ENCODE assay signal across 24 mouse cellular contexts in genomic region chr11:103922812-103923211, GRCm38 (mm10). TPM values are rescaled to one million over a fixed set of nuclear protein-coding genes. Genes with fewer than 3 reads are reported as not detected.
A peak's percentile ranks its signal among the peaks of the same experiment; 100 is the strongest.
DNase-seq lines count a peak whose midpoint lies in the region; ATAC-seq and TF ChIP-seq lines count a peak whose summit lies in the region.
"Had no signal": no experiment of that assay in that cellular context is flagged by ENCODE, and none has a peak within 500 bp of the region (broad histone marks: within the 10 kb centered on the region; RNA-seq: fewer than 3 reads in every experiment).

No protein-coding gene starts in this region.

- no peak for TF ChIP-seq RAD21 in MEL (IDR thresholded peaks at IDR 0.05; ENCODE audit: low read depth, low read length)

- H3K27me3 ChIP-seq in forebrain, embryonic 14.5 days (replicated peaks; ENCODE audit: control insufficient read depth, insufficient read depth, low read length) = no peaks in the 10 kb centered on the region
- no peaks in the 10 kb centered on the region for H3K27me3 ChIP-seq in forebrain, embryonic 16.5 days (replicated peaks; ENCODE audit: control insufficient read depth, insufficient read depth, low read length)
- no peaks in the 10 kb centered on the region for H3K27me3 ChIP-seq in midbrain, embryonic 14.5 days (ENCODE audit: control insufficient read depth, insufficient read depth, low read length)
- no peaks in the 10 kb centered on the region for H3K27me3 ChIP-seq in midbrain, embryonic 11.5 days (ENCODE audit: control insufficient read depth, insufficient read depth, low read length)
- no peaks in the 10 kb centered on the region for H3K27me3 ChIP-seq in MEL (ENCODE audit: control insufficient read depth in 1 of 2, insufficient read depth in 2 of 2, low read length in 2 of 2)
- no peaks in the 10 kb centered on the region for H3K27me3 ChIP-seq in kidney, embryonic 15.5 days
- H3K27me3 ChIP-seq: forebrain, embryonic 13.5 days; heart, embryonic 12.5 days; heart, embryonic 15.5 days; hindbrain, embryonic 13.5 days had no signal

- H3K9me3 ChIP-seq in forebrain, embryonic 14.5 days (replicated peaks; ENCODE audit: control insufficient read depth, low read length) = no peaks in the 10 kb centered on the region
- no peaks in the 10 kb centered on the region for H3K9me3 ChIP-seq in forebrain, embryonic 16.5 days (ENCODE audit: control insufficient read depth, low read length)
- H3K9me3 ChIP-seq in midbrain, embryonic 14.5 days (ENCODE audit: control insufficient read depth, low read length) = no peaks in the 10 kb centered on the region
- H3K9me3 ChIP-seq in midbrain, embryonic 11.5 days (ENCODE audit: control insufficient read depth, low read length) = no peaks in the 10 kb centered on the region
- H3K9me3 ChIP-seq in MEL (replicated peaks; ENCODE audit: insufficient read depth, low read length) = no peaks in the 10 kb centered on the region
- H3K9me3 ChIP-seq in kidney, embryonic 15.5 days (replicated peaks) = no peaks in the 10 kb centered on the region
- H3K9me3 ChIP-seq: forebrain, embryonic 10.5 days; forebrain, embryonic 13.5 days; heart, embryonic 12.5 days; heart, embryonic 15.5 days; hindbrain, embryonic 10.5 days; hindbrain, embryonic 13.5 days had no signal

- no peaks in the 10 kb centered on the region for H3K79me2 ChIP-seq in MEL (ENCODE audit: control insufficient read depth, insufficient read depth, low read length, poor library complexity)

- no peak for ATAC-seq in forebrain, embryonic 14.5 days
- no peak for ATAC-seq in forebrain, embryonic 16.5 days
- ATAC-seq in midbrain, embryonic 14.5 days (ENCODE audit: low FRiP score, low TSS enrichment) = no peak
- ATAC-seq in midbrain, embryonic 11.5 days (ENCODE audit: low FRiP score) = no peak
- peak; percentile 54 for ATAC-seq in megakaryocyte progenitor cell, adult 5-6 weeks (replicated peaks; ENCODE audit: poor library complexity)
- no peak for ATAC-seq in kidney, embryonic 15.5 days (replicated peaks; ENCODE audit: low FRiP score)
- ATAC-seq in frontal cortex, adult (ENCODE audit: low TSS enrichment) = no peak
- ATAC-seq: forebrain, embryonic 13.5 days; hindbrain, embryonic 16.5 days had no signal

- WGBS in forebrain, embryonic 14.5 days = 67% methylated on average over 10 of the region's 10 CpGs
- WGBS in forebrain, embryonic 16.5 days = 68% methylated on average over 10 of the region's 10 CpGs
- WGBS in midbrain, embryonic 14.5 days = 78% methylated on average over 10 of the region's 10 CpGs
- WGBS in midbrain, embryonic 11.5 days = 89% methylated on average over 10 of the region's 10 CpGs
- 93% methylated on average over 10 of the region's 10 CpGs for WGBS in kidney, embryonic 15.5 days

- no peak overlapping the region for H3K4me3 ChIP-seq in forebrain, embryonic 14.5 days (ENCODE audit: low read depth, low read length)
- no peak overlapping the region for H3K4me3 ChIP-seq in forebrain, embryonic 16.5 days (replicated peaks; ENCODE audit: low read length)
- H3K4me3 ChIP-seq in midbrain, embryonic 14.5 days (replicated peaks; ENCODE audit: low read depth, low read length) = no peak overlapping the region
- H3K4me3 ChIP-seq in midbrain, embryonic 11.5 days (ENCODE audit: low read depth, low read length) = no peak overlapping the region
- peak overlapping the region; percentile 42 to 49 for H3K4me3 ChIP-seq in MEL (ENCODE audit: control insufficient read depth in 1 of 2, insufficient read depth in 1 of 2, low read depth in 2 of 2, low read length in 2 of 2)
- no peak overlapping the region for H3K4me3 ChIP-seq in kidney, embryonic 15.5 days (replicated peaks)
- H3K4me3 ChIP-seq: forebrain, embryonic 10.5 days; forebrain, embryonic 13.5 days; heart, embryonic 12.5 days; heart, embryonic 15.5 days; hindbrain, embryonic 10.5 days; hindbrain, embryonic 13.5 days had no signal

- H3K4me2 ChIP-seq in forebrain, embryonic 14.5 days (ENCODE audit: low read length) = no peak overlapping the region
- no peak overlapping the region for H3K4me2 ChIP-seq in forebrain, embryonic 16.5 days (ENCODE audit: low read length)
- no peak overlapping the region for H3K4me2 ChIP-seq in midbrain, embryonic 14.5 days (ENCODE audit: low read length)
- no peak overlapping the region for H3K4me2 ChIP-seq in midbrain, embryonic 11.5 days
- no peak overlapping the region for H3K4me2 ChIP-seq in kidney, embryonic 15.5 days
- H3K4me2 ChIP-seq: forebrain, embryonic 13.5 days; heart, embryonic 12.5 days; heart, embryonic 15.5 days; hindbrain, embryonic 13.5 days had no signal

- H3K36me3 ChIP-seq in forebrain, embryonic 14.5 days (ENCODE audit: control insufficient read depth, insufficient read depth, low read length) = 0 out of 2 replicates have a peak, but pooled peaks cover 5% of the 10 kb centered on the region
- no peaks in the 10 kb centered on the region; the same call in 1 of the 2 replicates for H3K36me3 ChIP-seq in forebrain, embryonic 16.5 days (ENCODE audit: control insufficient read depth, insufficient read depth)
- peaks cover 28% of the 10 kb centered on the region for H3K36me3 ChIP-seq in midbrain, embryonic 14.5 days (ENCODE audit: control insufficient read depth, insufficient read depth, low read length)
- H3K36me3 ChIP-seq in midbrain, embryonic 11.5 days (ENCODE audit: control insufficient read depth, insufficient read depth, low read length) = no peaks in the 10 kb centered on the region
- peaks cover 2 to 27% of the 10 kb centered on the region in 2 experiments; a peak in 3 of 4 replicates for H3K36me3 ChIP-seq in MEL (ENCODE audit: control insufficient read depth in 1 of 2, insufficient read depth in 2 of 2, low read length in 2 of 2)
- peaks cover 25% of the 10 kb centered on the region for H3K36me3 ChIP-seq in kidney, embryonic 15.5 days
- H3K36me3 ChIP-seq: heart, embryonic 15.5 days had no signal

- peak; percentile 30 for DNase-seq in forebrain, embryonic 14.5 days (ENCODE audit: low spot score)
- DNase-seq in midbrain, embryonic 14.5 days = peak; percentile 35
- no peak for DNase-seq in midbrain, embryonic 11.5 days (ENCODE audit: low spot score, missing footprints)
- DNase-seq in MEL (ENCODE audit: low read depth, low spot score) = peak; percentile 91
- DNase-seq: adrenal gland, adult 2 months; adrenal gland, postnatal 14 days; cerebellum, adult 18-20 months; cerebellum, adult 9-10 months; cerebellum, postnatal 14 days; gastrocnemius, postnatal 10 days; gastrocnemius, postnatal 36 days; heart, postnatal 10 days; heart, postnatal 36 days had no signal

- H3K27ac ChIP-seq in forebrain, embryonic 14.5 days (ENCODE audit: low read depth, low read length) = no peak overlapping the region
- no peak overlapping the region for H3K27ac ChIP-seq in forebrain, embryonic 16.5 days (ENCODE audit: low read length)
- H3K27ac ChIP-seq in midbrain, embryonic 14.5 days (replicated peaks; ENCODE audit: low read depth, low read length) = no peak overlapping the region
- H3K27ac ChIP-seq in midbrain, embryonic 11.5 days (ENCODE audit: low read depth, low read length) = no peak overlapping the region
- peak overlapping the region; percentile 97 for H3K27ac ChIP-seq in MEL (ENCODE audit: control insufficient read depth, low read depth, low read length)
- H3K27ac ChIP-seq in kidney, embryonic 15.5 days = no peak overlapping the region
- H3K27ac ChIP-seq: forebrain, embryonic 10.5 days; forebrain, embryonic 13.5 days; heart, embryonic 15.5 days; hindbrain, embryonic 10.5 days; hindbrain, embryonic 13.5 days had no signal

- peak; percentile 90 to 93 for TF ChIP-seq EP300 in MEL (IDR thresholded peaks at IDR 0.05; ENCODE audit: low read depth in 1 of 2, low read length in 2 of 2)

- no peak for TF ChIP-seq CTCF in MEL (IDR thresholded peaks at IDR 0.05 in 2 of 3, conservative IDR thresholded peaks at IDR 0.05 in 1 of 3; ENCODE audit: control insufficient read depth in 1 of 3, insufficient read depth in 1 of 3, low read depth in 2 of 3, low read length in 3 of 3, poor library complexity in 1 of 3, severe bottlenecking in 1 of 3)

- no peak; a peak in 1 of 4 replicates for TF ChIP-seq POLR2A in MEL (IDR thresholded peaks at IDR 0.05; ENCODE audit: control insufficient read depth in 1 of 2, insufficient read depth in 1 of 2, low read depth in 1 of 2, low read length in 2 of 2, poor library complexity in 1 of 2)

- no peak overlapping the region for H3K9ac ChIP-seq in forebrain, embryonic 14.5 days (ENCODE audit: low read length)
- no peak overlapping the region for H3K9ac ChIP-seq in forebrain, embryonic 16.5 days (replicated peaks; ENCODE audit: low read depth, low read length)
- H3K9ac ChIP-seq in midbrain, embryonic 14.5 days (replicated peaks; ENCODE audit: low read length) = no peak overlapping the region
- no peak overlapping the region for H3K9ac ChIP-seq in midbrain, embryonic 11.5 days (ENCODE audit: low read length)
- peak overlapping the region; percentile 48 for H3K9ac ChIP-seq in MEL (ENCODE audit: control insufficient read depth, low read depth, low read length, poor library complexity, severe bottlenecking)
- H3K9ac ChIP-seq in kidney, embryonic 15.5 days = no peak overlapping the region
- H3K9ac ChIP-seq: forebrain, embryonic 13.5 days; heart, embryonic 12.5 days; heart, embryonic 15.5 days; hindbrain, embryonic 13.5 days had no signal

- H3K4me1 ChIP-seq in forebrain, embryonic 14.5 days (ENCODE audit: control insufficient read depth, insufficient read depth, low read length) = no peaks in the 10 kb centered on the region
- no peaks in the 10 kb centered on the region for H3K4me1 ChIP-seq in forebrain, embryonic 16.5 days (replicated peaks; ENCODE audit: control insufficient read depth, insufficient read depth, low read length)
- no peaks in the 10 kb centered on the region for H3K4me1 ChIP-seq in midbrain, embryonic 14.5 days (ENCODE audit: control insufficient read depth, insufficient read depth, low read length)
- no peaks in the 10 kb centered on the region for H3K4me1 ChIP-seq in midbrain, embryonic 11.5 days (ENCODE audit: control insufficient read depth, insufficient read depth, low read length)
- peaks cover 23% of the 10 kb centered on the region in 2 experiments for H3K4me1 ChIP-seq in MEL (ENCODE audit: control insufficient read depth in 1 of 2, insufficient read depth in 2 of 2, low read length in 2 of 2)
- no peaks in the 10 kb centered on the region for H3K4me1 ChIP-seq in kidney, embryonic 15.5 days
- H3K4me1 ChIP-seq: forebrain, embryonic 10.5 days; forebrain, embryonic 13.5 days; heart, embryonic 12.5 days; heart, embryonic 15.5 days; hindbrain, embryonic 10.5 days; hindbrain, embryonic 13.5 days had no signal

RNA-seq across cellular contexts. Expression of gene Nsf, which starts 31.0 kb away (rescaled TPM):
- polyA plus RNA-seq in forebrain, embryonic 14.5 days (2014; fragmentation: Nextera tagmentation; extraction: Ambion mirVana) = 64.4 and 81.6 TPM in 2 replicates
- polyA plus RNA-seq in forebrain, embryonic 16.5 days (2015; fragmentation: Nextera tagmentation; extraction: Ambion mirVana) = 99.6 and 128 TPM in 2 replicates
- polyA plus RNA-seq in midbrain, embryonic 14.5 days (2014; fragmentation: Nextera tagmentation; extraction: Ambion mirVana) = 134 and 143 TPM in 2 replicates
- 59.1 and 65.4 TPM in 2 replicates for polyA plus RNA-seq in midbrain, embryonic 11.5 days (2014; fragmentation: Nextera tagmentation; extraction: Ambion mirVana)
- 37.9 and 43.4 TPM in 2 replicates for total RNA-seq in MEL (2012; rRNA removed)
- polyA plus RNA-seq in MEL (2012; ENCODE audit: insufficient read depth in 1 of 2, insufficient read length in 2 of 2, low read depth in 1 of 2, low replicate concordance in 2 of 2, missing spikeins in 1 of 2) = 10 to 100 TPM in 1 of 2 experiments, not detected in 1; 40.2 TPM
- 20.3 and 28.4 TPM in 2 replicates for total RNA-seq in megakaryocyte progenitor cell, adult 5-6 weeks (2015)
- 32.5 and 35.8 TPM in 2 replicates for total RNA-seq in megakaryocyte progenitor cell, adult 5-6 weeks (2017)
- 54.6 and 55.8 TPM in 2 replicates for polyA plus RNA-seq in kidney, embryonic 15.5 days (2015; fragmentation: Nextera tagmentation; extraction: Ambion mirVana)

RNA-seq across cellular contexts. Expression of gene Arf2, which starts 43.7 kb away (rescaled TPM):
- polyA plus RNA-seq in forebrain, embryonic 14.5 days (2014; fragmentation: Nextera tagmentation; extraction: Ambion mirVana) = 176 and 193 TPM in 2 replicates
- polyA plus RNA-seq in forebrain, embryonic 16.5 days (2015; fragmentation: Nextera tagmentation; extraction: Ambion mirVana) = 177 and 186 TPM in 2 replicates
- 193 and 222 TPM in 2 replicates for polyA plus RNA-seq in midbrain, embryonic 14.5 days (2014; fragmentation: Nextera tagmentation; extraction: Ambion mirVana)
- 152 and 162 TPM in 2 replicates for polyA plus RNA-seq in midbrain, embryonic 11.5 days (2014; fragmentation: Nextera tagmentation; extraction: Ambion mirVana)
- 32.1 and 36.1 TPM in 2 replicates for total RNA-seq in MEL (2012; rRNA removed)
- polyA plus RNA-seq in MEL (2012; ENCODE audit: insufficient read depth in 1 of 2, insufficient read length in 2 of 2, low read depth in 1 of 2, low replicate concordance in 2 of 2, missing spikeins in 1 of 2) = 10 to 100 TPM in 1 of 2 experiments, not detected in 1; 23.6 TPM
- total RNA-seq in megakaryocyte progenitor cell, adult 5-6 weeks (2015) = 16.3 and 22.2 TPM in 2 replicates
- total RNA-seq in megakaryocyte progenitor cell, adult 5-6 weeks (2017) = 25.8 and 28.1 TPM in 2 replicates
- 63.5 and 65.6 TPM in 2 replicates for polyA plus RNA-seq in kidney, embryonic 15.5 days (2015; fragmentation: Nextera tagmentation; extraction: Ambion mirVana)

Comparison
In these comparisons a context has a peak if more than half of its experiments do, and no peak if none do; other contexts are left out.
1. H3K4me3 ChIP-seq: peak in MEL (2 of 2); none in forebrain, embryonic 14.5 days (single experiment), forebrain, embryonic 16.5 days (single experiment), midbrain, embryonic 14.5 days (single experiment), midbrain, embryonic 11.5 days (single experiment) and kidney, embryonic 15.5 days (single experiment).